Mouse (Mus musculus) intestine, embryonic 15.5 days (tissue): Measurements from ENCODE around the gene Nacc1. TPM values are rescaled to one million over a fixed set of nuclear protein-coding genes. Genes with fewer than 3 reads are reported as not detected.

ENCODE experiments used
- ATAC-seq: fragments of 200-750 bp; cut with Nextera tagmentation; 2 replicates; pipeline ENCODE4 v1.8.0; 2017; ENCODE audit warnings: moderate TSS enrichment, moderate library complexity
- H3K27ac ChIP-seq: fragments of 300-500 bp; sonication (generic); 2 replicates; pipeline ENCODE4 v1.5.1; 2015; ENCODE audit warnings: mild to moderate bottlenecking, inconsistent platforms
- H3K27me3 ChIP-seq: fragments of 300-500 bp; sonication (generic); replicated peaks from 2 replicates; pipeline ENCODE4 v1.6.1; 2015; ENCODE audit warnings: inconsistent platforms
- H3K36me3 ChIP-seq: fragments of 300-500 bp; sonication (generic); 2 replicates; pipeline ENCODE4 v1.6.1; 2015; ENCODE audit warnings: inconsistent platforms
- H3K4me1 ChIP-seq: fragments of 300-500 bp; sonication (generic); replicated peaks from 2 replicates; pipeline ENCODE4 v1.6.1; 2015; ENCODE audit warnings: inconsistent platforms
- H3K4me2 ChIP-seq: fragments of 300-500 bp; sonication (generic); replicated peaks from 2 replicates; pipeline ENCODE4 v1.6.1; 2015; ENCODE audit warnings: mild to moderate bottlenecking, inconsistent platforms
- H3K4me3 ChIP-seq: fragments of 300-500 bp; sonication (generic); replicated peaks from 2 replicates; pipeline ENCODE4 v1.5.1; 2015; ENCODE audit warnings: inconsistent platforms
- H3K9ac ChIP-seq: fragments of 300-500 bp; sonication (generic); 2 replicates; pipeline ENCODE4 v1.6.1; 2015; ENCODE audit warnings: inconsistent platforms
- H3K9me3 ChIP-seq: fragments of 300-500 bp; sonication (generic); 2 replicates; pipeline ENCODE4 v1.6.1; 2016; ENCODE audit warnings: inconsistent platforms
- WGBS: fragments of 180-500 bp; shearing (Covaris S2); methylation state at CpG from one replicate; pipeline ENCODE4 v1.1.7; 2015; 5-methylcytosine and 5-hydroxymethylcytosine counted together
- polyA plus RNA-seq: library from polyadenylated mRNA; unstranded; fragments of >200 nt; fragmentation: Nextera tagmentation; extraction: Ambion mirVana; gene quantifications from 2 replicates; pipeline ENCODE4 v1.2.1, GENCODE M21; 2015

Gene Nacc1
- polyA plus RNA-seq, 1 experiment from 2014 or later = 14.8 TPM

DNA sequence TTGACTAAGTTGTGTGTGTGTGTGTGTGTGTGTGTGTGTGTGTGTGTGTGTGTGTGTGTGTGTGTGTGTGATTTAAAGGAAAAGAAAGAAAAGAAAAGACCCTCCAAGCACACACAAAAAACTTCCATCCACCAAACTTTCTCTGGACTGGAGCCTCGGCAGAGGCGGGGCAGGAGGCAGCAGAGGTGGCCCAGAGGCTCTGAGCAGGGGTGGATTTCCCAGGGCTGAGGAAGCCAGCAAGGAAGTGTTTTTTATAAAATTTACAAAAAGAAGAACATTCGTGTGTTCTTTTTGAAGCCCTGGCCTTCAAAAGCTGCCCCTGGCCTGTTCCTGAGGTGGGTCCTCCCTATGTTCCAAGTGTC, 25.1 kb upstream of the Nacc1 start:
- WGBS = 34% methylated on average over 3 of the region's 3 CpGs
- peaks cover 49% of the 10 kb centered on the region for H3K27me3 ChIP-seq
- no peaks in the 10 kb centered on the region for H3K9me3 ChIP-seq
- H3K9ac ChIP-seq = no peak overlapping the region
- no peak overlapping the region for H3K4me2 ChIP-seq
- no peaks in the 10 kb centered on the region for H3K36me3 ChIP-seq
- peaks cover 40% of the 10 kb centered on the region for H3K4me1 ChIP-seq
- H3K27ac ChIP-seq = peak overlapping the region; percentile 67
- ATAC-seq = 0 out of 2 replicates have a peak, but pooled peaks have one; percentile 35
- H3K4me3 ChIP-seq = no peak overlapping the region

DNA sequence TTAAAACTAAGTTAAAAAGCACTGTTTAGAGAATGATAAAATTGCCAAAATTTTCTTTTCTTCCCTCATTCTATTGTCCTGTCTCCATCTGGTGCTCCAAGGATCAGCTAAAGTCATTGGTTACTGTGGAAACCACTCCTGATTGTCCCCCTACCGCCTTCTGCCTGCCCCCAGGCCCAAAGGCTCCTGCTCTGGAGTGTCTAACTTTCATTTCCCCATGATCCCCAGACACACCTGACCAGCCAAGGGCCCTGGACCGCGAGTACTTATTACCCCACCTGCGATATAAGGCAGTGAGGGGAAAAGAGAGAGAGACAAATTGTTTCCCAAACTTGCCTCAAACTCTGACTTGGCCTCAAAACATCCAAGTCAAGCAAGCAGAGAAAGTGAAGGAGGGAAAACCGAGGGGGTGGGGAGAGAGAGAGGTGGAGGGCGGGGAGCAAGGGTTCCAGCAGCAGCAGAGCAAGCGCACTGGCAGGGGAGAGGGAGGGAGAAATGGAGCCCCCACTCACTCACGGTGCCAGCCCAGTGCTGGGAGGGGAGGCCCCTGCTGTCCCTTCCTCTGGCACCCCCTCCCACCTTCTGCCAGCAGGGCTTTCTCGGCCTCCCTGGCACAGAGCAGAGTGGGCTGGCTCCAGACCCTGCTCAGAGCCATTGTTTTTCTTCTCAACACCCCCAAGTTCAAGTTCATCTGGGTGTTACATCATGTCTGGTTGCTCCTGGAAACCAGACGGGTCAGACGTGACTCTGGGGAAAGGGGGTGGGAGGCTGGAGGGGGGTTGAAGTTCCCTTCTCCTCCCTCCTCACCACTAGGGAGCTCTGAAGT, 24.5 kb upstream of the Nacc1 start:
- WGBS = 25% methylated on average over 11 of the region's 11 CpGs
- Histone ChIP-seq H3K9ac (no peak overlapping the region), H3K4me1 (peaks cover 46% of the 10 kb centered on the region), H3K4me3 (no peak overlapping the region), H3K9me3 (no peaks in the 10 kb centered on the region), H3K36me3 (no peaks in the 10 kb centered on the region), H3K27me3 (peaks cover 50% of the 10 kb centered on the region), H3K27ac (peak overlapping the region; percentile 87), H3K4me2 (peak overlapping the region; percentile 39)
- ATAC-seq = peak; percentile 69

DNA sequence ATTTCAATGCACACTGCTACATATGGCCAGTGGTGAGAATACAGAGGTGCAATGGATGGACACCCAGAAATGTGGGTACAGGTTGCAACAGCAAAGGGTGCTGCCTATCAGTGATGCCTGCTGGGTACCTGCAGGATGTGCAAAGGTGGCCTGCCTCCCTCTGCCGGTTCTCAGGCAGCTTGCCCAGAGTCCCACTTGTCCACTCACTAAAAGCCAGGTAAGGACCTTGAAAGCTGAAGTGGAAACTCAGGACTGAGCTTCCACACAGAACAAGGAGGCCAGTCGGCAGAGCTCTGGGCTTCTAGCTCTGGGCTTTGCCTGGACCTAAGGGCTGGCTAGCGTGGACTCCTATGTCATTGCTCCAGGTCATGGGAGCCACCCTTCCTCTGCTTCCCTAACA, 23.6 kb upstream of the Nacc1 start:
- 56% methylated on average over 3 of the region's 3 CpGs for WGBS
- Histone ChIP-seq H3K36me3 (no peaks in the 10 kb centered on the region), H3K4me2 (no peak overlapping the region), H3K4me3 (no peak overlapping the region), H3K27ac (peak overlapping the region; percentile 87; the same call in 1 of the 2 replicates), H3K9me3 (no peaks in the 10 kb centered on the region), H3K27me3 (peaks cover 52% of the 10 kb centered on the region), H3K4me1 (peaks cover 54% of the 10 kb centered on the region), H3K9ac (no peak overlapping the region)
- ATAC-seq = no peak

DNA sequence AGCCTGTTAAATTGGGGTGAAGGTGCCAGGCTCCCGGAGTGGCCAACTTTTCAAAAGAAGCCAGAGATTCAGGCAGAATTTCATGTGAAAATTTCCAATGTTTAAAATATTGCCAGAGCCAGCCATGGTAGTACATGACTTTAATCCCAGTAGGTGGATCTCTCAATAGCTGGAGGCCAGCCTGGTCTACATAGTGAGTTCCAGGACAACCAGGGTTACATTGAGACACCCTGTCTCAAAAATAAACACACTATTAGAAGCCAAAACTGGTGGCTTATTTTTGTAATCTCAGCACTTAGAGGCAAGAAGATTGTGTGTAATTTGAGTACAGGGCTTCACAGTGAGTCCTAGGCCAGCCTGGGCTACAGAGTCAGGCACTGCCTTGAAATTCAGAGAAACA, 22.3 kb upstream of the Nacc1 start:
- Histone ChIP-seq H3K36me3 (no peaks in the 10 kb centered on the region), H3K9me3 (no peaks in the 10 kb centered on the region), H3K27me3 (peaks cover 54% of the 10 kb centered on the region), H3K4me3 (no peak overlapping the region), H3K9ac (no peak overlapping the region), H3K4me1 (peaks cover 56% of the 10 kb centered on the region), H3K4me2 (no peak overlapping the region), H3K27ac (no peak overlapping the region)
- WGBS = 97% methylated on average over 1 of the region's 1 CpGs
- no peak for ATAC-seq

DNA sequence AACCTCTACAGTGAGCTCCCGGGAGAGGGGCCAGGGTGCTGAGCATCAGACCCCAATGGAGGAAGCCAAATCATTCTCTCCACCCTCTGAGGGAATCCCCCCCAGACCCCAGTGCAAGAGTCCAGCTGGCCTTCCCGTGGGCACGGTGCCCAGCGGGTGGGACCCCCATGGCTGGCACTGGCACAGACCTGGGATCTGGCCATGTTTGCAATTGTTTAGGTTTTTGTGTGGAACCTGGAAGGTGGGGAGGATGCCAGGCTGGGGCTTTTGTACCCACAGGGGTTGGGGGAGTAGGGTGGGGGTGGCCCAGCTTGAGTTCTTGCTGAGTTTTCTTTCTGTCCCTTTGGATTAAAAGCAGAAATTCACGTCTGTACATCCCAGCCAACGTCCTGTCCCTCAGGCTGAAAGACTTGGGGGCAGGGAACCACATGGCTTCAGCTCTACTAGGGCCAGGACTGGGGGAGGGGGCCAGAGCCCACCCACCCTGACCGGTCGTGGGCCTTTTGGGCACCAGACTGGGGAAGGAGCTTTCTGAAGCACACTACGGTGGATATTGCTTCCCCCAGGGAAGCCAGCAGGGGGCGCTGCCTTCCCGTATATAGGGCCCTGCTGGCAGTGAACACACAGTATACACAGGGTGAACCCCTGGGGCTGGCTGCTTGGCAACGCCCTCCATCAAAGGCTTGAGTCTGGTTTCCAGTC, 21.3 kb upstream of the Nacc1 start:
- Histone ChIP-seq H3K4me2 (no peak overlapping the region), H3K9me3 (no peaks in the 10 kb centered on the region), H3K27me3 (peaks cover 55% of the 10 kb centered on the region), H3K36me3 (no peaks in the 10 kb centered on the region), H3K27ac (no peak overlapping the region), H3K4me1 (peaks cover 57% of the 10 kb centered on the region), H3K4me3 (no peak overlapping the region), H3K9ac (no peak overlapping the region)
- 15% methylated on average over 12 of the region's 12 CpGs for WGBS
- ATAC-seq = peak; percentile 61

DNA sequence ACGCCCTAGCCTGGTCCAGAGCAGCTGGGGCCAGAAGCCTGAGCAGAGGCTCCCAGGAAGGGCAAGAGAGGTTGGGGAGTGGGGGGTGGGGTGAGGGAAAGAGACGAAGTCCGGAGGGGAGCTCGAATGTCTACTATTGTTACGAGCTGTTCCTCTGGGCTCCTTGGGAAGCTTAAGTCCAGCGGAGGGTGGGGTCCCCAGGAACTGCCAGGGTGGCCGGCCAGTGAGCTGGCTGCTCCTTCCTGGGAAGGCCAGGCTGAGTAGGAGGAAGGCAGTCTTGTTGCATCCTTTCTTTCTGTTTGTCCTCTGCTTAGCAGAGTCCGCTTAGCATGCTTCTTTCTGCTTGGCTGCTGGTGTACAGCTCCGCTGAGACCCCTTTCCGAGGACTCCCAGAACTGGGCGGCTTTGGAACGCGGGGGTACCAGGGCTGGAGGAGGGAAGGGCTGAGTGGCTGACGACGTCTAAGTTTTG, 20.4 kb upstream of the Nacc1 start:
- Histone ChIP-seq H3K4me3 (no peak overlapping the region), H3K4me1 (peaks cover 48% of the 10 kb centered on the region), H3K27ac (peak overlapping the region; percentile 40), H3K4me2 (peak overlapping the region; percentile 58), H3K27me3 (peaks cover 63% of the 10 kb centered on the region), H3K36me3 (no peaks in the 10 kb centered on the region), H3K9ac (no peak overlapping the region), H3K9me3 (no peaks in the 10 kb centered on the region)
- ATAC-seq = no peak
- 17% methylated on average over 15 of the region's 15 CpGs for WGBS

DNA sequence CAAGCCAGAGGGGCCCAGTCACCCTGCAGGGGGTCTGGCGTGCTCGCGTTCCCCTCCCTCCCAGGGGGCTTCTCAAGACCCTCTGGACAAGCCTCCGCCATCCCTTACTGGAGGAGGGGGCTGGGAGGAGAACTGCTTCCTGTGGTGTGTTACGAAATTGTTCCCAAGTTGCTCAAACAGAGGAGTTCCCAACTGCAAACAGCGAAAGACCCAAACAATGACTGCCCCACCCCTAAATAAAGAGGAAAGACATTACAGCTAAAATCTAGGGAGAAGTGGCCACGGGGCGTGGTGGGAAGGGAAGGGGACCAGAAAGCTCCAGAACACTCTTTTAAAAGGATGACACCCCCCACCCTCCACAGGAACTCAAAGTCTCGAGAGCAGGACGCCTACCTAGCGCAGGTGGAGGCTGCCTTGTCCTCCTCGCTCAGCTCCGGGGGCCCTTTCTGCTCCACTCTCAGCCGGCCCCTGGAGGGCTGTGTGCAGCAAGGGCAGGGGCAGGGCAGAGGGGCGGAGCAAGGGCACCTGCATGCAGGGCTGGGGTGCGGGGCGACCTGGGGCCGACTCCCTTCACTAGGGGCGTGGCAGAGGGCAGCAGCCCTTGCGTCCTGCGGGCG, 19.7 kb upstream of the Nacc1 start:
- no peaks in the 10 kb centered on the region for H3K36me3 ChIP-seq
- peak overlapping the region; percentile 40 for H3K27ac ChIP-seq
- ATAC-seq = peak; percentile 63
- H3K4me2 ChIP-seq = peak overlapping the region; percentile 58
- no peak overlapping the region for H3K9ac ChIP-seq
- H3K4me3 ChIP-seq = peak overlapping the region; percentile 28
- peaks cover 44% of the 10 kb centered on the region for H3K4me1 ChIP-seq
- no peaks in the 10 kb centered on the region for H3K9me3 ChIP-seq
- WGBS = 15% methylated on average over 22 of the region's 22 CpGs
- H3K27me3 ChIP-seq = peaks cover 71% of the 10 kb centered on the region

DNA sequence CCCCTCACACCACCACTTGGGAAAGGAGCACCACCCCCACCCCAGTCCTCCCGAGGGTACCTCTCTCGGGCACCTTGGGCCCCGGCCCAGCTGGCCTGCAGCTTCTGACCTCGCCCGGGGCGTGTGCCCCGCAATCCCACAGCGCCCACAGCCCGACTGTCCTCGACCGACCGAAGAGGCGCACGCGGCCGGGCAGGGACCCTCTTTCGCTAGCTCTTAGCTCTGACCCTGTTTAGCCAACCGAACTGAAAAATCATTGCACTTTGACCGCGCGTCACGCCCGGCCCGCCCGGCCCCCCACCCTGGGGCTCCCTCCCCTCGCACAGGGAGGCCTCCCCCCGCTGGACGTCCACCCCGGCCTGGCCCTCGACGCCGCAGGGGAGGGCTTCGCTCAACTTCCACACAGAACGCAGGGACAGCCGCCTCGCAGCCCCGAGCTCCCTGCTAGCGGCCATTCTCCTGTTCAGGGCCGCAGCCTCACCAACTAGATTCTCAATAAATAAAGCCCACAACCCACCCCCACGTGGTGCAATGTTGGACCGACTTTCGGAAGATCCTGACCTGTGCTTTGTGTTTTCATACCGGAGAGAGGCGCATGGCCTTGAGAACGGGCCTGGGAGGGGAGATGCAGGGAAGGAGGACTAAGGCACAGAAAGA, 19.1 kb upstream of the Nacc1 start:
- WGBS = 10% methylated on average over 45 of the region's 45 CpGs

DNA sequence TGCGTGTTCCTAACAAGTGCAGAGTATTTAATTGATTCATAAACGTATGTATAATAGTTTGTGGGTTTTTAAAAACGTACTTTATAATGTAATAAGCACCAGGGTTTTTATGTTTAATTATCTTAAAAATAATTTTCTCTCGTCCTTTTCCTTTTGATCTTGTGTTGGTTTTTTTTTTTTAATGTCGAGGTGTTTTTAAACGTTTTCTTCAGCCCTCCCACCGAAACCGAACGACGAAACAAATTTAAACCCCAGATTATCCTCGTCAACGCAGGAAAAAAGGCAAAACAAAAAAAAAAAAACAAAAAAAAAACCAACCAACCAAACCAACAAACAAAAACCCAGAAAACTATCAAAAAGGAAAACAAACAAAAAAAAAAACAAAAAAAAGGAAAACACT, 18.3 kb upstream of the Nacc1 start:
- 13% methylated on average over 12 of the region's 12 CpGs for WGBS
- no peak for ATAC-seq
- Histone ChIP-seq H3K4me3 (no peak overlapping the region), H3K36me3 (no peaks in the 10 kb centered on the region), H3K27ac (no peak overlapping the region), H3K4me2 (peak overlapping the region; percentile 54), H3K4me1 (peaks cover 42% of the 10 kb centered on the region), H3K9me3 (no peaks in the 10 kb centered on the region), H3K9ac (no peak overlapping the region), H3K27me3 (peaks cover 78% of the 10 kb centered on the region)

More for the DNA sequence above, 19.1 kb upstream of the Nacc1 start:
- Histone ChIP-seq H3K4me3 (peak overlapping the region; percentile 28), H3K4me1 (peaks cover 40% of the 10 kb centered on the region), H3K9me3 (no peaks in the 10 kb centered on the region), H3K4me2 (peak overlapping the region; percentile 58), H3K9ac (peak overlapping the region; percentile 32; the same call in 1 of the 2 replicates), H3K27me3 (peaks cover 77% of the 10 kb centered on the region), H3K36me3 (no peaks in the 10 kb centered on the region), H3K27ac (peak overlapping the region; percentile 10; the same call in 1 of the 2 replicates)
- ATAC-seq = 0 out of 2 replicates have a peak, but pooled peaks have one; percentile 6

DNA sequence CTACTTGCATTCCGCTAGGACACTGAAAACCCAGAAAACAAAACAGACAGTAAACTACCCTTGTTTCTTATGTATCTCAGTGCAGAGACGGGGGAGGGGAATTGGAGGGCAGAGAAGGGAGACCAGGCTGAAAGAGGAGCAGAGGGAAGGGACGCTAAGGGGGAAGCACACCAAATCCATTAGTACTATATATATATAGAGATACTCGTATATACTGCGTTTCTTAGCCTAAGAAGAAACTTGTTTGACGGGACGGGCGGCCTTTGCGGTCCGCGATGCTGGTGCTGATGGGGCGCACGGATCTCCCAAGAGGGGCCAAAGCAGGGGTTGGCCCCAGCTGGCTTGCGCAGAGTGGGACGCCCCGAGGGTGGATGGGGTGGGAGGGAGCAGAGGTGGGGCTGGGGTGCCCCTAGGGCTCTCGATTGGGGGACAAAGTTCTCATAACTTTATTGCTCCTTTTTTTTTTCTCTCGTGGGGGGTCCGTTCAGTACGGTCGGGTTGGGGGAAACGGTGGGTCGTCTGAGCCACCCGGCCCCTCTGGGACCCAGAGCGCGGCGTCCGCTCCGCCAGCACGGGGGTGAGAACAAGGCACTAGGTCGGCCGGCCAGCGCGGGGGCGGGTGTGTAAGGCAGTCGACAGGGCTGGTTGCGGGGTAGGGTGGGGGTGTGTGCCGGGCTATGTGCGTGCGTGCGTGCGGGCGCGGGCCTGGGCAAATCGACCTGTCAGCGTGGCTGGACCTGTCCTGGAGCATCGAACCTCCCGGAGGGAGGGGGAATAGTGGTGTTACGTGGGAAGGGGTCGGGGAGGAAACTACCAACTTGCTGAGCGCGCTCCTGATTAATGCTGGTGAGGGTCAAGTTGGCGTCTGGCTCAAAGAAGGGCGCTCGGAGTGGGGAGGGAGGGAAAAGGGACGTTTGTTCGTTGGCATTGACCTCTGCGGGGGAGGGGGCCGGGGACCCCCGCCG, 17.5 kb upstream of the Nacc1 start:
- peak overlapping the region; percentile 54 for H3K4me2 ChIP-seq
- peaks cover 76% of the 10 kb centered on the region for H3K27me3 ChIP-seq
- peak overlapping the region; percentile 5; the same call in 1 of the 2 replicates for H3K9ac ChIP-seq
- no peaks in the 10 kb centered on the region for H3K36me3 ChIP-seq
- WGBS = 5% methylated on average over 61 of the region's 61 CpGs
- no peak for ATAC-seq
- no peak overlapping the region for H3K27ac ChIP-seq
- peaks cover 42% of the 10 kb centered on the region for H3K4me1 ChIP-seq
- H3K4me3 ChIP-seq = peak overlapping the region; percentile 15
- H3K9me3 ChIP-seq = no peaks in the 10 kb centered on the region

DNA sequence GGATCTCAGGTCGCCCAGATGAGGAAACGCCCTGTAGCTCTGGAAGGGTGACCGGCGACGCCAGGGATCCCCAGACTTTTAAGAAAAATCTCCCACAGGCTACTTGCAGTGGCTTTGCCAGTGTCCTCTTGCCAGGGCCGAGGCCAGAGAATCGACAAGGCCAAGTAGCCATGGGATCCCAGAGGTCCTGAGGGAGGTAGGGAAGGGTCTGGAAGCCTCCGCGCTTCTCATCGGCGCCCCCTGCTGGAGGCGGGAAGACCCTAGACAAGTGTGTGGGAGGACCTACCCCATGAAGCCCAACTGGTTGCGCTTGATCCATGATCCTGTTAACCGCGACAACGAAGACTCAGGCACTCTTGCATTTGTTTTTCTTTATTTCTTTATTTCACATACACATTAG, 16.7 kb upstream of the Nacc1 start:
- peak; percentile 50 for ATAC-seq
- Histone ChIP-seq H3K4me1 (peaks cover 42% of the 10 kb centered on the region), H3K9me3 (no peaks in the 10 kb centered on the region), H3K27ac (no peak overlapping the region), H3K9ac (no peak overlapping the region), H3K36me3 (0 out of 2 replicates have a peak, but pooled peaks cover 1% of the 10 kb centered on the region), H3K4me2 (peak overlapping the region; percentile 54), H3K27me3 (peaks cover 76% of the 10 kb centered on the region), H3K4me3 (peak overlapping the region; percentile 13)
- WGBS = 4% methylated on average over 16 of the region's 16 CpGs
